Mouse (Mus musculus) embryonic fibroblast, embryonic 13.5 days (primary cell): ENCODE data around the gene Map3k3.

Experiments used
- CTCF ChIP-seq: IDR thresholded peaks from 2 replicates; pipeline ENCODE4 v1.5.1; 2011; ENCODE audit warnings: mild to moderate bottlenecking, control low read depth, low read length, moderate library complexity, borderline replicate concordance; ENCODE audit not compliant: insufficient read depth
- POLR2A ChIP-seq: IDR thresholded peaks from 2 replicates; pipeline ENCODE4 v1.6.1; 2011; ENCODE audit warnings: low read depth, mild to moderate bottlenecking, control low read depth, low read length, moderate library complexity

GRCm38 (mm10) chr11:106076321-106076720, 8.1 kb upstream of the Map3k3 start:
- TF ChIP-seq CTCF = peak; percentile 69; the same call in 1 of the 2 replicates
- no peak for TF ChIP-seq POLR2A
